Mouse (Mus musculus): ENCODE measurements around the gene Krtap5-1.
"Not testable (repeated sequence)": the region's sequence is repeated elsewhere in the genome, so short reads cannot be mapped to it uniquely, and the experiment has no call there.

- not testable (repeated sequence) for TF ChIP-seq CTCF, POLR2A (IDR thresholded peaks at IDR 0.05; ENCODE audit: extremely low read depth, insufficient read depth, low read length)
These were observed 38.7 kb downstream of the Krtap5-1 start, which contains the start of gene Gm2431 for GRCm38 (mm10) chr7:142258254-142258653.

All from cortical plate, adult 2 months (tissue).